Mouse (Mus musculus): ENCODE data around the gene Cracr2b.

DNA sequence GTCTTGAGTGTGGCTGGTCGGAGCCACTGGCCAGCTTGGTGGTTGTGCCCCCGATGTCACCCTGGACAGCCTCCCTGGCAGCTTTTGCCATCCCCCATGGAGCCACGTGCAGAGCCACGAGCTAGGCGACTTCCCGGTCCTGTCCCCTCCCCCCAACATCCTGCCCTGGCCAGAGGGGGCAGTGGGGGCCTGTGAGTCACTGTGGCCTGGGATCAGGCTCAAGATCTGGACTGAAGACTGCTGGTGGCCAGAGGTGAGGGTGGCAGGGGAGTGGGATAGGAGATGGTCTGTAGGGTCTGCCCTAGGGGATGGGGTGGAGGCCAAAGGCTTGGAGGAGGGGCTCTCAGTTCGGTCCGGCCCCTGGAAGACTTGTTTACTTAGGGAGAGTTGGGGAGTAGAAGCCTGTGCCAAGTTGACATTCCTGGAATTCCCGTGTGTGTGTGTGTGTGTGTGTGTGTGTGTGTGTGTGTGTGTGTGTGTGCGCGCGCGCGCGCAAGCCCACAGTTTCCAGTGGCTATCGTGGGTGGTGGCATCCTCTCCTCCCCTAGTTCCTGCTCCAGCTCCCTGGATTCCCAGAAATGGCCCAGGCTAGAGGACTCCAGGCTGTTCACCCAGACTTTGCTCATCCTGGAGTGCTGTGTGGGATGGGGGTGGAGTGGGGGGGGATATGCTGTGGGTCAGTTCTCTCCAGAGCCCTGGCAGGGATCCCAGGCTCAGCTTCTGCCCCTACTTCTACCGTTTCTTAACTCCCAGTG lies 15.5 kb downstream of the Cracr2b start:
- no peak for TF ChIP-seq GATA1 (IDR thresholded peaks at IDR 0.05; ENCODE audit: low read length)
- no peak for TF ChIP-seq TAL1 (IDR thresholded peaks at IDR 0.05; ENCODE audit: low read length)

All from erythroblast, embryonic 14.5 days (primary cell).